In genomic region chr4:87650393-87650792, GRCm38 (mm10) we compare ENCODE assay signal across 20 mouse cellular contexts.
DNase-seq lines count a peak whose midpoint lies in the region; ATAC-seq lines count a peak whose summit lies in the region.
"Had no signal": no experiment of that assay in that cellular context is flagged by ENCODE, and none has a peak within 500 bp of the region (broad histone marks: within the 10 kb centered on the region; RNA-seq: fewer than 3 reads in every experiment).

No protein-coding gene starts in this region.

- DNase-seq in cerebellum, postnatal 14 days = peak; percentile 34 to 67
- DNase-seq in cerebellum, adult 11-12 months = no peak
- DNase-seq in hindbrain, embryonic 11.5 days (ENCODE audit: low spot score) = no peak
- DNase-seq: adrenal gland, adult 2 months; B cell, adult 2 months; gastrocnemius, postnatal 25 days; liver, postnatal 0 days; thymus, postnatal 14 days had no signal

- H3K4me2 ChIP-seq in hindbrain, embryonic 16.5 days (ENCODE audit: low read length) = no peak overlapping the region
- H3K4me2 ChIP-seq in hindbrain, embryonic 11.5 days (replicated peaks; ENCODE audit: low read depth, low read length) = no peak overlapping the region
- no peak overlapping the region for H3K4me2 ChIP-seq in midbrain, embryonic 15.5 days
- H3K4me2 ChIP-seq in midbrain, embryonic 16.5 days (ENCODE audit: low read length) = no peak overlapping the region
- no peak overlapping the region for H3K4me2 ChIP-seq in heart, embryonic 11.5 days
- H3K4me2 ChIP-seq: limb, embryonic 12.5 days; liver, embryonic 11.5 days had no signal

- no peaks in the 10 kb centered on the region for H3K9me3 ChIP-seq in hindbrain, embryonic 16.5 days (ENCODE audit: control insufficient read depth, low read length)
- no peaks in the 10 kb centered on the region for H3K9me3 ChIP-seq in hindbrain, embryonic 11.5 days (ENCODE audit: control insufficient read depth, low read length)
- H3K9me3 ChIP-seq in midbrain, embryonic 15.5 days = no peaks in the 10 kb centered on the region
- H3K9me3 ChIP-seq in midbrain, embryonic 16.5 days (replicated peaks; ENCODE audit: control insufficient read depth, low read length, poor library complexity, severe bottlenecking) = no peaks in the 10 kb centered on the region
- H3K9me3 ChIP-seq in heart, embryonic 11.5 days (replicated peaks; ENCODE audit: control insufficient read depth, low read length) = no peaks in the 10 kb centered on the region
- H3K9me3 ChIP-seq: G1E; limb, embryonic 12.5 days had no signal

- no peaks in the 10 kb centered on the region for H3K27me3 ChIP-seq in hindbrain, embryonic 16.5 days (replicated peaks; ENCODE audit: control insufficient read depth, insufficient read depth, low read length)
- H3K27me3 ChIP-seq in hindbrain, embryonic 11.5 days (ENCODE audit: control insufficient read depth, insufficient read depth, low read length) = no peaks in the 10 kb centered on the region
- H3K27me3 ChIP-seq in midbrain, embryonic 15.5 days (replicated peaks) = no peaks in the 10 kb centered on the region
- H3K27me3 ChIP-seq in midbrain, embryonic 16.5 days (ENCODE audit: control insufficient read depth, insufficient read depth, low read depth, low read length) = no peaks in the 10 kb centered on the region
- no peaks in the 10 kb centered on the region for H3K27me3 ChIP-seq in heart, embryonic 11.5 days (ENCODE audit: control insufficient read depth, insufficient read depth, low read length)
- H3K27me3 ChIP-seq: CH12.LX had no signal

- WGBS in hindbrain, embryonic 16.5 days = 53% methylated on average over 3 of the region's 3 CpGs
- WGBS in hindbrain, embryonic 11.5 days = 71% methylated on average over 3 of the region's 3 CpGs
- 36% methylated on average over 3 of the region's 3 CpGs for WGBS in midbrain, embryonic 15.5 days
- 30% methylated on average over 3 of the region's 3 CpGs for WGBS in midbrain, embryonic 16.5 days
- 85% methylated on average over 3 of the region's 3 CpGs for WGBS in heart, embryonic 11.5 days (ENCODE audit: insufficient replicate concordance)

- no peak overlapping the region for H3K9ac ChIP-seq in hindbrain, embryonic 16.5 days (ENCODE audit: low read depth, low read length)
- H3K9ac ChIP-seq in hindbrain, embryonic 11.5 days (ENCODE audit: low read depth, low read length) = no peak overlapping the region
- H3K9ac ChIP-seq in midbrain, embryonic 15.5 days = no peak overlapping the region
- H3K9ac ChIP-seq in midbrain, embryonic 16.5 days (ENCODE audit: low read depth, low read length) = no peak overlapping the region
- H3K9ac ChIP-seq in heart, embryonic 11.5 days (ENCODE audit: low read depth, low read length) = no peak overlapping the region
- H3K9ac ChIP-seq: limb, embryonic 12.5 days; liver, postnatal 0 days had no signal

- ATAC-seq in hindbrain, embryonic 16.5 days = no peak
- ATAC-seq in hindbrain, embryonic 11.5 days (ENCODE audit: low FRiP score) = no peak
- no peak for ATAC-seq in midbrain, embryonic 15.5 days (replicated peaks)
- ATAC-seq in midbrain, embryonic 16.5 days = no peak
- no peak for ATAC-seq in heart, embryonic 11.5 days (replicated peaks; ENCODE audit: insufficient number of reproducible peaks, low FRiP score, low TSS enrichment)
- ATAC-seq: intestine, postnatal 0 days; liver, postnatal 0 days; lung, postnatal 0 days had no signal

- no peaks in the 10 kb centered on the region for H3K36me3 ChIP-seq in hindbrain, embryonic 16.5 days (ENCODE audit: control insufficient read depth, insufficient read depth, low read length)
- H3K36me3 ChIP-seq in hindbrain, embryonic 11.5 days (ENCODE audit: control insufficient read depth, insufficient read depth, low read length) = no peaks in the 10 kb centered on the region
- H3K36me3 ChIP-seq in midbrain, embryonic 15.5 days (replicated peaks) = no peaks in the 10 kb centered on the region
- H3K36me3 ChIP-seq in midbrain, embryonic 16.5 days (ENCODE audit: control insufficient read depth, insufficient read depth, low read length) = no peaks in the 10 kb centered on the region
- H3K36me3 ChIP-seq in heart, embryonic 11.5 days (ENCODE audit: control insufficient read depth, insufficient read depth, low read length) = no peaks in the 10 kb centered on the region
- H3K36me3 ChIP-seq: G1E; limb, embryonic 12.5 days had no signal

- H3K4me3 ChIP-seq in hindbrain, embryonic 16.5 days (ENCODE audit: low read length) = no peak overlapping the region
- H3K4me3 ChIP-seq in hindbrain, embryonic 11.5 days (ENCODE audit: low read depth, low read length) = no peak overlapping the region
- H3K4me3 ChIP-seq in midbrain, embryonic 15.5 days = no peak overlapping the region
- H3K4me3 ChIP-seq in midbrain, embryonic 16.5 days (ENCODE audit: low read depth, low read length) = no peak overlapping the region
- no peak overlapping the region for H3K4me3 ChIP-seq in heart, embryonic 11.5 days (ENCODE audit: low read depth, low read length)
- H3K4me3 ChIP-seq: layer of hippocampus, adult 2 months; limb, embryonic 12.5 days had no signal

- peaks cover 9% of the 10 kb centered on the region for H3K4me1 ChIP-seq in hindbrain, embryonic 16.5 days (ENCODE audit: control insufficient read depth, insufficient read depth, low read depth, low read length)
- peaks cover 2% of the 10 kb centered on the region; the same call in 1 of the 2 replicates for H3K4me1 ChIP-seq in hindbrain, embryonic 11.5 days (replicated peaks; ENCODE audit: control insufficient read depth, insufficient read depth, low read length)
- peaks cover 21% of the 10 kb centered on the region for H3K4me1 ChIP-seq in midbrain, embryonic 15.5 days
- H3K4me1 ChIP-seq in midbrain, embryonic 16.5 days (ENCODE audit: control insufficient read depth, insufficient read depth, low read length) = peaks cover 15% of the 10 kb centered on the region
- H3K4me1 ChIP-seq in heart, embryonic 11.5 days (ENCODE audit: control insufficient read depth, insufficient read depth, low read length) = peaks cover 4% of the 10 kb centered on the region; the same call in 1 of the 2 replicates

- peak overlapping the region; percentile 54; the same call in 1 of the 2 replicates for H3K27ac ChIP-seq in hindbrain, embryonic 16.5 days (ENCODE audit: low read depth, low read length)
- H3K27ac ChIP-seq in hindbrain, embryonic 11.5 days (ENCODE audit: low read depth, low read length) = no peak overlapping the region
- 0 out of 2 replicates have a peak overlapping the region, but pooled peaks have one; percentile 55 for H3K27ac ChIP-seq in midbrain, embryonic 15.5 days
- no peak overlapping the region; the same call in 1 of the 2 replicates for H3K27ac ChIP-seq in midbrain, embryonic 16.5 days (ENCODE audit: low read length)
- no peak overlapping the region for H3K27ac ChIP-seq in heart, embryonic 11.5 days (ENCODE audit: low read depth, low read length)
- H3K27ac ChIP-seq: layer of hippocampus, adult 2 months; limb, embryonic 12.5 days; macrophage had no signal

Comparison
In these comparisons a context has a peak if more than half of its experiments do, and no peak if none do; other contexts are left out.
1. DNase-seq: peak in cerebellum, postnatal 14 days (2 of 2); none in cerebellum, adult 11-12 months (single experiment) and hindbrain, embryonic 11.5 days (single experiment).
2. H3K27ac ChIP-seq: peak in hindbrain, embryonic 16.5 days (single experiment) and midbrain, embryonic 15.5 days (single experiment); none in hindbrain, embryonic 11.5 days (single experiment), midbrain, embryonic 16.5 days (single experiment) and heart, embryonic 11.5 days (single experiment).